Mouse (Mus musculus) mouse embryonic stem cell (cell line): ENCODE results near the gene Taf5.

Experiments used
- in situ Hi-C, 2 experiments: fragments of 300-500 bp; cut with MboI; formaldehyde crosslinking; loops; 1 replicate in 1 of 2; 3 replicates in 1 of 2; pipeline ENCODE4 v1.14.3; 2019 to 2020; ENCODE audit warnings: low sequenced_read_pairs in 2 of 2, low pct_unique_long_range_greater_than_20kb in 1 of 2, mixed read lengths in 1 of 2; ENCODE audit not compliant: unreplicated experiment in 1 of 2

Gene Taf5

GRCm38 (mm10) chr19:47052927-47053326, 14.6 kb upstream of the Taf5 start:
- in situ Hi-C loops = no loop called here

DNA sequence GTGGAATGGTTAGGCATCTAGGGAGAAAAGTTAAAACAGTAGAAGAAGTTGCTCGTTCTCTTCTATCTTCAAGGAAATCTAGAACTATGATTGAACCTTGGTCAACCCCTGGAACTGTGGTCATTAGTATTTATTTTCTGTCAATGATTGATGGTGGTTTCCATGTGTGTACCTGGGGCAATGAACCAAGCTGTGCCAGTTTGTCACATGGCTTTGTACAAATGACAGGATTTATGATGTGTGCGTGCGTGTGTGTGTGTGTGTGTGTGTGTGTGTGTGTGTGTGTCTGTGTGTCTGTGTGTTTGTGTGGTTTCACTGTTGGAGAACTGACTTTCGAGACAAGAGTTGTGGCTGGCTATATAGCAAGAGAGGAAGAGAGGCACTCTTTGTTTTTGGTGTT, 14.1 kb upstream of the Taf5 start:
- in situ Hi-C loops = no loop called here

DNA sequence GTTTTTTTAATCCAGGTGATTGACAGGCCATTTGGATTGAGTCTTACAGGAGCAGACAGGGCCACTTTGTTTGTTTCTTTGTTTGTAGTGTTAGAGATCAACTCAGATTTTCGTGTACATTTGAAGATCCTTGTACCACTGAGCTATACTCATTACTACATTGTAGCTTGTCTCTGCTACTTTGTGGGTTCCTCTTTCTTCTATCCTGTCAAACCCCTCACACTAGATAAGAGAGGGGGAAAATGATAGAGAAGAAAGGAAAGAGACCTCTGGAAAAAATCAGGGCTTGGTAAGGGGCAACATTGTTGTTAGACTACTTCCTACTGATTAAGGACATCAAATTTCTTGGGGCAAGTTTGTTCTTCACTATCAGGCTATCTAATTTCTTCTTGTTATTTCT, 9.9 kb upstream of the Taf5 start:
- in situ Hi-C loops = no loop called here

- in situ Hi-C loops = no loop called here
Measured at GRCm38 (mm10) chr19:47065860-47066259, 1.7 kb upstream of the Taf5 start.

GRCm38 (mm10) chr19:47067924-47068611, 522 bp downstream of the Taf5 start:
- in situ Hi-C loops = no loop called here

GRCm38 (mm10) chr19:47088226-47088625, 20.7 kb downstream of the Taf5 start:
- in situ Hi-C loops = no loop called here

DNA sequence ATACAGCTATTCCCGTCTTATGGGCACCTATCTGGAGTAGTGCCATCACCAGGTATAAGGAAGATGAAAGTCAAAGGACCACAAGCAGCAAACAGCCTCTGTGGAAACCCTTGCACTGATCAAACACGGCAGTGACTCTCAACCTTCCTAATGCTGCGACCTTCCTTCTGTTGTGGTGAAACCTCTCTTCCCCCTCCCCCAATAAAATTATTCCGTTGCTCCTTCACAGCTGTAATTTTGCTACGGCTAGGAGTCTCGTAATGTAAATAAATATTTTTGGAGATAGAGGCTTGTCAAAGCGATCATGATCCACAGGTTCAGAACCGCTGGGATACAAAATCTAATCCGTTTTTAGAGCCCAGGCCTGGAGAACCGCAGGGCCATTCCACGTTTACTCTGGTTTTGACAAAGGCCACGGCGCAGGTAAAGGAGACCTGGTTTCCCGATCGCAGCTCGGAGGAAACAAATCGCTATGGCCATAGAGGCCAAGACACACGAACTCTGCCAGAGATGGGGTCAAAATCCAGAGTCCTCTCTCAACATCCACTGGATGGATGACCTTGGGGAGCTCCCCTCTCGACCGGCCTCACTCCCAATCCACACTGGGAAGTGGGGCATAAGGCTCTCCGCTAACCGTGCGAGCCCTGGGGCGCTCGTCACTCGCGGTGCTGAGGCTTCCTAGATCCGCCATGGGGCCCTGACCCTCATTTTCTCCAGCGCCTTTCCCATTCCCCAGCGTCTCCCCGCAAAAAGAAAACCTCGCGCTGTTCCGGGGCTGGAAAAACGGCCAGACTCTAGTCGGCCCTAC, 22.4 kb downstream of the Taf5 start:
- in situ Hi-C loops = no loop called here

- in situ Hi-C loops = no loop called here
Measured at GRCm38 (mm10) chr19:47090550-47091156, 23.1 kb downstream of the Taf5 start, which contains the start of the genes Usmg5 and Pdcd11. Usmg5 (minus strand) TSS chr19:47090647. Pdcd11 (plus strand) TSS chr19:47090768.

- in situ Hi-C loops = no loop called here
Measured at GRCm38 (mm10) chr19:47101080-47101479, 33.5 kb downstream of the Taf5 start.

DNA sequence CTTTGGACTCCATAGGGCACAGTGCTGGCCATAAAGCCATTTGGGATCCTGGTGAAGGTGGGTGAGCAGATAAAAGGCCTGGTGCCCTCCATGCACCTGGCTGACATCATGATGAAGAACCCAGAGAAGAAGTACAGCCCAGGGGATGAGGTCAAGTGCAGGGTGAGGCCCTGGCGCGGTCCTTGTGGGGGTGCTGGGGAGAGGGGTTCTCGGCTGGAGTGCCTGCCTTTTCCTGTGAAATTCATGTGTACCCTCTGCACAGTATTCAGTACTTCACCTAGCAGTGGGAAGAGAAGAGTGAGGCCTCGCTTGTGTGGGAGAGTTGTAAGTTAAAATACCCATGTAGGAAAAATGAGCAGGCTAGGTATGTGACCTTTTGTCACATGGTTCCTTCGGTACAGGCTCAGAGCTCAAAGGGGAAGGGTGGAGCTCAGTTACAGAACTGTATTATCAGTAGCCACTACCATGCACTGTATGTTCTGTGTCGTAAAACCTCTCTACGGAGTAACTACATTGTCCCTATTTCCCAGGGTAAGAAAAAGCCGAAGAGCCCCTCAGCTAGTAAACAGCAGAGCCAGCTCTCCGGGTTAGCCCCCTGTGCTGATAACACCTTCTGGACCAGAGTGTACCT, 37.2 kb downstream of the Taf5 start:
- in situ Hi-C loops = no loop called here

DNA sequence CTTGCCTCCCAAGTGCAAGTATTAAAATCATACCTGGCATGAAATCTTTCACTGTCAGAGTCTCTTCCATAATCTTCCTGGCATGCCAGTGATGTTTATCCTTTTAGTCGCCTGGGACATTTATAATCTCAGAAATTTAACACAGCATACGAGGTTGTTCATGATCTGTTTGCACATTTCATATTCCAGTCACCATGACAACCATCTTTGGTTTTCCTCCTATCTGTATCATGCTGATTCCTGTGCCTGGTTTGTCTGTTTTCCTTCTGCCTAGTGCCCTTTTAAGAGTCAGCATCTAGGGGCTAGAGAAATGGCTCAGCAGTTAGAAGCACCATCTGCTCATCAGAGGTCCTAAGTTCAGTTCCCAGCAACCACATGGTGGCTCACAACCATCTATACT, 51.1 kb downstream of the Taf5 start:
- in situ Hi-C loops = loop anchor here in 1 of 2 experiments (10.0 kb wide), 1 partner anchor 46 kb away; no protein-coding TSS in a partner anchor

DNA sequence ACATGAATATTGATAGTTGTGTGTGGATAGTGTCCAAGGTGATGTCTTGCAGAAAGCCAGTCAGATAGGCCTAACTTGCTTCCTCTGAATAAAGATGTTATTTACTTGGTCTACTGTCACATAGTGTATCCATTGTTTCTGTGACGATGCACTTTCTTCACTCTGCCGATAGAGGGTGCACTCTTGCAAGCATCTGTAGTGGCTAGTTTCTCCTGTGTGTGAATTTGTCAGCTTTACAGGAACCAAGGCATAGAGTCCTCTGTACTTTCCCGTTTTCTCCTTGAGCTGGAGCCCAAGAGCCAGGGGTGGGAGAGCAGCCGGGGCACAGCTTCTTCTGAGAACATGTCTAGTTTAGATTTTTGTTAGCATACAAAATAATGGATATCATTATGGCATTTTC, 53.5 kb downstream of the Taf5 start:
- in situ Hi-C loops = no loop called here

GRCm38 (mm10) chr19:47122802-47123201, 55.3 kb downstream of the Taf5 start:
- in situ Hi-C loops = no loop called here

DNA sequence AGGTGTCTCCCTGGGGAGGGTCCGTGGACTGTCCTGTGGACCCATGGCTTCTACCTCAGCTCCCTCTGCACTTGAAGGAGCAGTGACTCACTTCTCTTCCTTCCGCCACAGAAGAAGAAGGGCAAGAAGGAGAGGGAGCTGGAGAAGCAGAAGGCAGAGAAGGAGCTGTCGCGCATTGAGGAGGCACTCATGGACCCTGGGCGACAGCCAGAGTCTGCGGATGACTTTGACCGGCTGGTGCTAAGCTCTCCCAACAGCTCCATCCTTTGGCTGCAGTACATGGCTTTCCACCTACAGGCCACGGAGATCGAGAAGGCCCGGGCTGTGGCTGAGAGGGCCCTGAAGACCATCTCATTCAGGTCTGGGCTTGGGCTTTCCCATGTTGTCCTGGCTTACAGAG, 60.6 kb downstream of the Taf5 start:
- in situ Hi-C loops = loop anchor here in 1 of 2 experiments (5.0 kb wide), 1 partner anchor 39 kb away; no protein-coding TSS in a partner anchor

DNA sequence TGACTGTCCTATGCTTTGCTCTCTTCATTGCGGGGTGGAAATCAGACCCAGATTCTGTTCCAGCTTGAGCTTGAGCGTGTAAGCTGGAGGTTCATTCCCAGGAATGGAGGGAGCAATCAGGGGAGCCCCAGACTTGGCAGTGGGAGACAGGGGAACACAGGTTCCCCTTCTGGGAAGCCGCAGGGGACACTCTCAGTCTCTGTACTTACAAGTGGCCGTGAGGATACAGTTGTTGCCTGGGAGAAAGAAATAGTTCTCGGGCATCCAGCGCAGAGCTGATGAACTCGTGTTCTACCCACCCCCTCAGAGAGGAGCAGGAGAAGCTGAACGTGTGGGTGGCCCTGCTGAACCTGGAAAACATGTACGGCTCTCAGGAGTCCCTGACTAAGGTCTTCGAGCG, 61.3 kb downstream of the Taf5 start:
- in situ Hi-C loops = loop anchor here in 1 of 2 experiments (5.0 kb wide), 1 partner anchor 38 kb away; no protein-coding TSS in a partner anchor

- in situ Hi-C loops = no loop called here
Measured at GRCm38 (mm10) chr19:47130551-47131125, 63.1 kb downstream of the Taf5 start.
